Mouse (Mus musculus) MEL (cell line): ENCODE measurements at regions not wholly inside any gene's neighbourhood (a gene's known extent, or its start where the extent isn't known, plus 50 kb on each side); places are given as distances from the start of the nearest gene placed in this dataset.

Experiments
- DNase-seq: peaks from one replicate; pipeline ENCODE4 v3.0.0; 2011; ENCODE audit warnings: low read depth, low spot score
- H3K27ac ChIP-seq: 2 replicates; pipeline ENCODE4 v1.5.1; 2012; ENCODE audit warnings: low read depth, mild to moderate bottlenecking, control low read depth, low read length, moderate library complexity; ENCODE audit not compliant: control insufficient read depth
- H3K27me3 ChIP-seq, 2 experiments: fragments of 150-350 bp in 1 of 2; sonication (generic) in 1 of 2; 2 replicates each; pipeline ENCODE4 v1.6.1; 2012; ENCODE audit warnings: low read length in 2 of 2, mild to moderate bottlenecking in 2 of 2, improper control_type of control experiment in 1 of 2, moderate library complexity in 1 of 2; ENCODE audit not compliant: insufficient read depth in 2 of 2, control insufficient read depth in 1 of 2
- H3K36me3 ChIP-seq, 2 experiments: 2 replicates each; pipeline ENCODE4 v1.6.1; 2012 to 2014; ENCODE audit warnings: low read length in 2 of 2, improper control_type of control experiment in 1 of 2, inconsistent platforms in 1 of 2, mild to moderate bottlenecking in 1 of 2; ENCODE audit not compliant: insufficient read depth in 2 of 2, control insufficient read depth in 1 of 2
- H3K4me1 ChIP-seq, 2 experiments: fragments of 150-350 bp in 1 of 2; sonication (generic) in 1 of 2; 2 replicates each; pipeline ENCODE4 v1.6.1; 2012; ENCODE audit warnings: low read length in 2 of 2, improper control_type of control experiment in 1 of 2, mild to moderate bottlenecking in 1 of 2; ENCODE audit not compliant: insufficient read depth in 2 of 2, control insufficient read depth in 1 of 2
- H3K4me3 ChIP-seq, 2 experiments: fragments of 150-350 bp in 1 of 2; sonication (generic) in 1 of 2; 2 replicates each; pipeline ENCODE4 v1.5.1; 2012; ENCODE audit warnings: low read depth in 2 of 2, low read length in 2 of 2, mild to moderate bottlenecking in 2 of 2, moderate library complexity in 2 of 2, control low read depth in 1 of 2, improper control_type of control experiment in 1 of 2; ENCODE audit not compliant: control insufficient read depth in 1 of 2, insufficient read depth in 1 of 2
- H3K79me2 ChIP-seq: 2 replicates; pipeline ENCODE4 v1.6.1; 2012; ENCODE audit warnings: mild to moderate bottlenecking, low read length, moderate library complexity; ENCODE audit not compliant: control insufficient read depth, poor library complexity, insufficient read depth
- H3K9ac ChIP-seq: 2 replicates; pipeline ENCODE4 v1.6.1; 2012; ENCODE audit warnings: low read depth, mild to moderate bottlenecking, control low read depth, low read length, moderate library complexity; ENCODE audit not compliant: control insufficient read depth, poor library complexity, severe bottlenecking
- H3K9me3 ChIP-seq: fragments of 150-350 bp; sonication (generic); replicated peaks from 2 replicates; pipeline ENCODE4 v1.6.1; 2012; ENCODE audit warnings: mild to moderate bottlenecking, low read length, improper control_type of control experiment, moderate library complexity; ENCODE audit not compliant: insufficient read depth
- CHD1 ChIP-seq: IDR thresholded peaks from 2 replicates; pipeline ENCODE4 v1.6.1; 2012; ENCODE audit warnings: low read depth, mild to moderate bottlenecking, inconsistent platforms, low read length, improper control_type of control experiment
- CHD2 ChIP-seq: IDR thresholded peaks from 2 replicates; pipeline ENCODE4 v1.6.1; 2011; ENCODE audit warnings: low read length, improper control_type of control experiment
- EP300 ChIP-seq, 2 experiments: IDR thresholded peaks; 2 replicates each; pipeline ENCODE4 v1.6.1; 2011; ENCODE audit warnings: improper control_type of control experiment in 2 of 2, low read length in 2 of 2, low read depth in 1 of 2, mild to moderate bottlenecking in 1 of 2
- ETS1 ChIP-seq: IDR thresholded peaks from 2 replicates; pipeline ENCODE4 v1.6.1; 2012; ENCODE audit warnings: low read depth, mild to moderate bottlenecking, inconsistent platforms, low read length, improper control_type of control experiment, moderate library complexity
- GABPA ChIP-seq: IDR thresholded peaks from 2 replicates; pipeline ENCODE4 v1.6.1; 2012; ENCODE audit warnings: low read depth, mild to moderate bottlenecking, inconsistent platforms, low read length, improper control_type of control experiment, moderate library complexity
- GATA1 ChIP-seq: IDR thresholded peaks from 2 replicates; pipeline ENCODE4 v1.6.1; 2011; ENCODE audit warnings: low read depth, low read length, improper control_type of control experiment
- MAFK ChIP-seq: IDR thresholded peaks from 2 replicates; pipeline ENCODE4 v1.6.1; 2011; ENCODE audit warnings: low read depth, mild to moderate bottlenecking, low read length, improper control_type of control experiment, borderline replicate concordance
- MAX ChIP-seq: IDR thresholded peaks from 2 replicates; pipeline ENCODE4 v1.6.1; 2011; ENCODE audit warnings: low read length, improper control_type of control experiment
- NELFE ChIP-seq: IDR thresholded peaks from 2 replicates; pipeline ENCODE4 v1.6.1; 2011; ENCODE audit warnings: low read depth, low read length, improper control_type of control experiment
- POLR2A ChIP-seq, 2 experiments: IDR thresholded peaks; 2 replicates each; pipeline ENCODE4 v1.6.1; 2011 to 2012; ENCODE audit warnings: low read length in 2 of 2, mild to moderate bottlenecking in 2 of 2, control low read depth in 1 of 2, improper control_type of control experiment in 1 of 2, low read depth in 1 of 2, moderate library complexity in 1 of 2; ENCODE audit not compliant: control insufficient read depth in 1 of 2, insufficient read depth in 1 of 2, poor library complexity in 1 of 2
- RAD21 ChIP-seq: IDR thresholded peaks from 2 replicates; pipeline ENCODE4 v1.6.1; 2011; ENCODE audit warnings: mild to moderate bottlenecking, low read depth, low read length, improper control_type of control experiment
- RCOR1 ChIP-seq: IDR thresholded peaks from 2 replicates; pipeline ENCODE4 v1.6.1; 2012; ENCODE audit warnings: low read depth, mild to moderate bottlenecking, inconsistent platforms, low read length, improper control_type of control experiment
- SMC3 ChIP-seq: IDR thresholded peaks from 2 replicates; pipeline ENCODE4 v1.6.1; 2011; ENCODE audit warnings: low read depth, low read length, improper control_type of control experiment
- TBP ChIP-seq: IDR thresholded peaks from 2 replicates; pipeline ENCODE4 v1.8.0; 2011; ENCODE audit warnings: low read depth, low read length, improper control_type of control experiment
- TCF12 ChIP-seq: IDR thresholded peaks from 2 replicates; pipeline ENCODE4 v1.6.1; 2014; ENCODE audit warnings: low read depth, mild to moderate bottlenecking, inconsistent platforms, low read length, improper control_type of control experiment, moderate library complexity
- ZKSCAN1 ChIP-seq: IDR thresholded peaks from 2 replicates; pipeline ENCODE4 v1.6.1; 2012; ENCODE audit warnings: low read depth, mild to moderate bottlenecking, inconsistent platforms, low read length, improper control_type of control experiment, moderate library complexity
- ZMIZ1 ChIP-seq: IDR thresholded peaks from 2 replicates; pipeline ENCODE4 v1.6.1; 2012; ENCODE audit warnings: low read depth, mild to moderate bottlenecking, inconsistent platforms, low read length, improper control_type of control experiment, moderate library complexity

DNA sequence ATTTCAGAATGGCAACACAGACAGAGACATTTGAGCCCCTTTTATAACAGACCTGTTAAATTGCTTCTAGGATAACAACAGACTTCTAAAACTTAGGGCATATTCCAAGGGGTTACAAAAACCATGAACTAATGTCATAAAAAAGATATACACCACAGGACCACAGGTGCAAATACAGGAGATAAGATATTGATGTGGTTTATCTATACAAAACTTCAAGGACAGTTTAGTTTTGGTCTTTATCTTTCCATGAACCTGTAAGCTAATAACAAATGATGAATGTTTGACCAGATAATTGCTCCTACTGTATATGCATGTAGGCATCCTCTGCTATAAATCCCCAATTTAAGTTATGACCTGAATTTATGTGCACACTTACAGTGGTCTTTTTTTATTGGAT lies 235.6 kb upstream of the Rgs18 start:
- Histone ChIP-seq H3K9ac (no peak overlapping the region), H3K36me3 (no peaks in the 10 kb centered on the region), H3K4me3 (no peak overlapping the region), H3K4me1 (0 out of 4 replicates have a peak, but pooled peaks cover 0 to 2% of the 10 kb centered on the region in 2 experiments), H3K9me3 (no peaks in the 10 kb centered on the region)
- TF ChIP-seq SMC3 (no peak), GABPA (no peak), GATA1 (peak; percentile 58; the same call in 1 of the 2 replicates), MAFK (no peak), ZKSCAN1 (no peak), ETS1 (peak; percentile 29; the same call in 1 of the 2 replicates), ZMIZ1 (no peak), EP300 (IDR thresholded peaks at IDR 0.05; ENCODE audit: low read depth in 1 of 2, low read length in 2 of 2) (peak; percentile 18 to 74; a peak in 2 of 4 replicates), TCF12 (peak; percentile 68; the same call in 1 of the 2 replicates)
- TF ChIP-seq, all 39 proteins: peak for 4
- Histone ChIP-seq H3K27ac (no peak overlapping the region), H3K27me3 (no peaks in the 10 kb centered on the region), H3K79me2 (no peaks in the 10 kb centered on the region)
- peak; percentile 6 for DNase-seq

DNA sequence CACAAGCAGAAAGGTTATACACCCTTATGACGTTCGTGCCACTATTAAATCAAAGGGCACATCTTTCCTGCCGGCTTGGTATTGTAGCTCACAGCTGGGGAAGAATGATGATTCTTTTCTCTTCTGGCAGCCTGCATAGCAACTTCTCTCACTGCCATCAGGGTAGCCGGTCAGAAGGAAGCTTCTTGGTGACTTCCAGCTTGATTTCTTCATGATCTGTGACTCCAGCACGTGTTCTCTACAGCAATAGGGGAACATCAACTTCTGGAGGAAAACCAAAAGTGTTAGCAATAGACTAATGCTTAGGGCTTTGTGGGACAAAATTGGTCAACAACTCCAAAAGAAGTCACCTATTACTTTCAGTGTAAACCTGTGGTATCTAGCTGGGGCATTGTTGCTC lies 202.9 kb upstream of the Rgs18 start:
- Histone ChIP-seq H3K4me1 (peaks cover 4 to 5% of the 10 kb centered on the region in 2 experiments; a peak in 3 of 4 replicates), H3K9me3 (no peaks in the 10 kb centered on the region), H3K36me3 (peaks cover 0 to 6% of the 10 kb centered on the region in 2 experiments; a peak in 2 of 4 replicates), H3K79me2 (no peaks in the 10 kb centered on the region), H3K9ac (no peak overlapping the region), H3K4me3 (peak overlapping the region in 1 of 2 experiments; percentile 54; a peak in 2 of 4 replicates), H3K27ac (no peak overlapping the region), H3K27me3 (no peaks in the 10 kb centered on the region)
- no peak for DNase-seq
- TF ChIP-seq TCF12 = no peak
- no peak for TF ChIP-seq ZKSCAN1
- TF ChIP-seq CHD2 = no peak
- TF ChIP-seq ETS1 = no peak
- TF ChIP-seq POLR2A (IDR thresholded peaks at IDR 0.05; ENCODE audit: control insufficient read depth in 1 of 2, insufficient read depth in 1 of 2, low read depth in 1 of 2, low read length in 2 of 2, poor library complexity in 1 of 2) = no peak
- TF ChIP-seq TBP = no peak
- no peak for TF ChIP-seq SMC3
- no peak for TF ChIP-seq CHD1
- TF ChIP-seq NELFE = no peak
- TF ChIP-seq, all 39 proteins: peak for 0

DNA sequence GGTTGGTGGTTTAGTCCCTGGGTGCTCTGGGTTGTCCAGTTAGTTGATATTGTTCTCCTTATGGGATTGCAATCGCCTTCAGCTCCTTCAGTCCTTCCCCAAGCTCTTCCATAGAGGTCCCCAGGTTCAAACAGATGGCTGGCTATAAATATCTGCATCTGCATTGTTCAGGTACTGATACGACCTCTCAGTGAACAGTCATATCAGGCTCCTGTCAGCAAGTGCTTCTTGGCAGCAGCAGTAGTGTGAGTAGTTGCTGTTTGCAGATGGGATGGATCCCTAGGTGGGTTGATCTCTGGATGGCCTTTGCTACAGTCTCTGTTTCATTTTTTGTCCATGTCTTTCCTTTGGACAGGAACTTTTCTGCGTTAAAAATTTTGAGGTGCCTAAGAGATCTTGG lies 190.5 kb upstream of the Rgs18 start:
- H3K9ac ChIP-seq = no peak overlapping the region
- H3K4me3 ChIP-seq = no peak overlapping the region
- no peaks in the 10 kb centered on the region for H3K27me3 ChIP-seq
- H3K9me3 ChIP-seq = no peaks in the 10 kb centered on the region
- H3K27ac ChIP-seq = no peak overlapping the region
- H3K4me1 ChIP-seq = no peaks in the 10 kb centered on the region
- no peaks in the 10 kb centered on the region for H3K36me3 ChIP-seq
- TF ChIP-seq EP300 (IDR thresholded peaks at IDR 0.05; ENCODE audit: low read depth in 1 of 2, low read length in 2 of 2) = 0 out of 4 replicates have a peak, but pooled peaks of 1 of the 2 experiments have one; percentile 17
- no peak for TF ChIP-seq RCOR1
- TF ChIP-seq MAFK = no peak
- no peak for TF ChIP-seq TBP
- TF ChIP-seq MAX = no peak
- no peak for TF ChIP-seq CHD2
- no peak for TF ChIP-seq CHD1
- TF ChIP-seq TCF12 = peak; percentile 44; the same call in 1 of the 2 replicates
- no peak for TF ChIP-seq RAD21
- no peaks in the 10 kb centered on the region for H3K79me2 ChIP-seq
- DNase-seq = no peak
